Mouse (Mus musculus) induced T-regulatory cell, adult 2 months (primary cell): ENCODE measurements around the gene Fam213b.

Source experiments
- DNase-seq: peaks from one replicate; pipeline ENCODE4 v3.0.0-alpha.2; 2012; ENCODE audit warnings: low read depth

The Fam213b gene

GRCm38 (mm10) chr4:154877864-154878548 is 20.9 kb downstream of the Fam213b start:
- DNase-seq = peak; percentile 98

DNA sequence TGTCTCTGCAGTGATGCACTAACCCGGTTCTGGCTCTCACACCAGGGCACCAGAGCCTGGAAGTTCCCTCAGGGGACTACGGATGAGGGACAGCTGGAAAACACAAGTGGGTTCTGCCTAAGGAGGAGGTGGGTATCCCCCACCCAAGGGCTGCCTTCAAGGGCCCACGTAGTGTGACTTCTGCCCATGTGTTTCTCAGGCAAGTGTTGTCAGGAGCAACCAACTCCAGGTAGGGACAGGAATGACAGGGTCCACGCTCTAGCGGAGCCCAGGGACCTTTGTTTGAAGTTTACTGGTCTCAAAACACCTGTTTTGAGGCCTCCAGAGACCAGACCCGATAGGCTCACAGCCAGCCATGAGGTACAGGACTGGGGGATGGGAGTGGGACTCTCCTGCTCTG is 25.7 kb downstream of the Fam213b start:
- DNase-seq = no peak

- no peak for DNase-seq
These were observed 27.1 kb downstream of the Fam213b start for GRCm38 (mm10) chr4:154871757-154872251.

DNA sequence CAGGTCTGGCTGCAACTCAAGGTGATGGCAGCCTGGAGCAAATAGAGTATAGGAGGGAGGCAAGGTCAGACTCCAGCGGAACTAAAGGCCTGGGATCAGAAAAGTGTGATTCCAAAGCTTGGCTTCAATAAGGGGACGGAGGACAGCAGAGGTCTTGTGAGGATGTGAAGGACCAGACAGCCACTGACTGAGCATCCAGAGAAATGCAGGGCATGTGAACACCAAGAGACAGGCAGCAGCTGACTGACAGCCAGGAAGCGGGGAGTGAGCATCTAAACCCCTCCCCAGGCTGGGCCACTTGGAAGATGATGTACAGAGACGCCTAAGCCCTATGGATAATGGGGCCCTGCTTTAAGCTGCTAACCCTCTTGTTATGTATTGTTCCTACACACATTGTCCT is 28.2 kb downstream of the Fam213b start:
- DNase-seq = no peak

DNA sequence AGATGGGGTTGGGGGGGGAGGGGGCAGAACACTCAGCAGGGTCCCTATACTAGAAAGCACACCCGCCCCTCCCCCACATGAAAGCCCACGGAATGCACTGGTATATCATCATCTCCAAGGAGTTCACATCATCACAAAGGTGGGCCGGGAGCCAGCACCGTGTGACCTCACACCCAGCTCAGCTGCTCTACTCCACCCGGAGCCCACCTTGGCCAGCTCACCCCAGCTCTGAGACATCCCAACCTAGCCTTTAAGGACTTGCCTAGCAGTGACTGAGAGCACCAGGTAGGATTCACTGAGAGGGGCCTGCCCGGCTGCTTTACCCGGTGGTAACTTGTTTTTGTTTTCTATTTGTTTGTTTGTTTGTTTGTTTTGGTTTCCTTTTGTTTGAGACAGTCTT is 29.5 kb downstream of the Fam213b start, which contains the start of gene Mmel1:
Mmel1 (plus strand) TSS at position 146 of the 400 bp plus-strand sequence.
- DNase-seq = no peak

GRCm38 (mm10) chr4:154867257-154867656 is 31.7 kb downstream of the Fam213b start:
- no peak for DNase-seq

DNA sequence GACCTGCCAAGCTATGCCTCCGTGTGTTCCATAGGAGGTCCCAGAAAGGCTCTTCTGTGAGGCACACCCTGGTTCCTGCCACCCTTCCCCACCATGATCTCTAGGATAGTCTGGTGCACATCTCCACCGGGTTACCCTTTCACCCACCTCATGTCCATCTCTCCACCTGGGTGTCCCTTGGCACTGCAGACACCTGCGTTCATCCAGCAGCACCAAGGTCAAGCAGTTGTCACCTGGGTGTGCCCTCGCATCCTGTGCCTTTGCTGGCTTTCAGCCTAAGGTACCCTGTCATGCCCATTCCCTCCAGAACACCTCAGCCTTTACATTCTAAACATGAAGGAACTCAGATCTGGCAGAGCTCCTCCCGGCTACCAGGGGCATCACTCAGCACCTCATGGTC is 32.5 kb downstream of the Fam213b start:
- no peak for DNase-seq

DNA sequence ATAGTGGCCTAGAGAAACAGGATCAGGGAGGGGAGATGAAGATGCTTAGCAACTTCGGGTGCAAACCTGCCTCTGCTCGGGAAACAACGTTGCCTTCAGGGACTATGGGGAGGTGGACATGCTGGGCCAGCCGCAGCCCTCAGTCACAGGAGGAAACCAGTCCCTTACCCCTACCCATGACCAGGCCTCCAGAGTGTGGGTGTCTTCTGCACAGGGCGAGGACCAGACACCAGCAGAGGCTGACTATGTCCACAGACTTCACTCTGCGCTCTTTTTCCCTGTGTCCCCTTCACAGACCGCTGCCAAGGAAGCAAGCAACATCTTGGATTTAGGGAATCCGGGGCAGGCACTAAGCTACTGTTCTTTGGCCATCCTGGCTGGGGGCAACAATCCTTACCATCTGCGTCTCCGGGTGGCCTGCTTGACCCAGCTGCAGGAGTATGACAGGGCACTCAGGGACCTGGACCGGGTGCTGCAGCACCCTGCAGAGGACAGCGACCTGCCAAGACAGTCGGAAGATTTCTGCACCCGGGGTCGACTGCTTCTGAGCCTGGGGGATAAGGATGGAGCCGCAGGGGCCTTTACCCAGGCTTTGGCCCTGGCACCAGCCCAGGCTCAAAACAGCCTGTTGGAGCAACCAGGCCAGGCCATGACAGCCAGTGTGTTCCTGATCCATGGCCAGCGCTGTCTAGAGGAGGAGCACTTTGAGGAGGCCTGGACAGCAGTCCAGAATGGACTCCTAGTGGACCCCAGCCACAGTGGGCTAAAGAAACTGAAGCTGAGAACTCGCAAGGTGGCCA is 33.8 kb downstream of the Fam213b start:
- no peak for DNase-seq

DNA sequence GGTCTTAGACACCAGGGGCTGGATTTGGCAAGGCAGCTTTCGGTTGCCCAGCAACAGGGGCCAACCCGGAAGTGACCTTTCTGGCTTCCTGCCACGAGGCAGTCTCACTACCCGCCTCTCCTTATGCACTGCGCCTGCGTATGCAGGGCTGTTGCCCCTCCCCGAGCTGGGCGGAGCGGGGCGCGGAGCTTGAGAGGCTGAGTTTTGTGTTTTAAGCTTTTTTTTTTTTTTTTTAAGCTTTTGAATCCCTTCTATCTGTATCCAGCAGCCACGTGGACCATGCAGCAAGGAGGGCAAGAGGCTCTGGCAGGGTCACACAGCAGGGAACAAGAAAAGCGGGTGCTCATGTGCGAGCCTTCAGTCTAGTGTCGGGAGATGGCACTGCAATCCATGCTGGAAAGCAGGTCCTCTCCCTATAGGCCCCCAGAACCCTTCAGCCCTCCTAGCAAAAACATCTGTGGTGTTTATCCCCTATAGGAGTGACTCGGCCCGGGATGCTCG is 34.6 kb downstream of the Fam213b start:
- peak; percentile 91 for DNase-seq

- DNase-seq = no peak
These were observed 35.4 kb downstream of the Fam213b start for GRCm38 (mm10) chr4:154863436-154863935.

DNA sequence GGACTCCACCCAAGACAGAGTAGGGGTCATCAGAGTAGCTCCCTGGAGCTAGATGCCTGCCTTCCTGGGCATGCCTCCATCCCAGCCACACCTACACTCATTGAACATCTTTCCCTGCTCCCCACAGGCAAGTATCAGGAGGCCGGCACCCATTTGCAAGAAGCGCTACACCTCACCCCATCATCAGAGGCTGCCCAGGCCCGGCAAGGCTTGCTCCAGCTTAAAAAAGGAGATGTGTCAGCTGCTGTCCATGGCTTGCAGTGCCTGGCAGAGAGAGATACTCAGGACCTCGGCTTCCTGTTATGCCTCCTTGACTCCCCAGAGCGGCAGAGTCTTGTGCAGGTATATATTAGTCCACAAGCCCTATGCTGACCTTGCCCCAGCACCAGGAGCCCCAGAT is 37.0 kb downstream of the Fam213b start:
- no peak for DNase-seq

GRCm38 (mm10) chr4:154858601-154859000 is 40.3 kb downstream of the Fam213b start:
- no peak for DNase-seq

GRCm38 (mm10) chr4:154857366-154858240 is 41.3 kb downstream of the Fam213b start:
- DNase-seq = no peak

DNA sequence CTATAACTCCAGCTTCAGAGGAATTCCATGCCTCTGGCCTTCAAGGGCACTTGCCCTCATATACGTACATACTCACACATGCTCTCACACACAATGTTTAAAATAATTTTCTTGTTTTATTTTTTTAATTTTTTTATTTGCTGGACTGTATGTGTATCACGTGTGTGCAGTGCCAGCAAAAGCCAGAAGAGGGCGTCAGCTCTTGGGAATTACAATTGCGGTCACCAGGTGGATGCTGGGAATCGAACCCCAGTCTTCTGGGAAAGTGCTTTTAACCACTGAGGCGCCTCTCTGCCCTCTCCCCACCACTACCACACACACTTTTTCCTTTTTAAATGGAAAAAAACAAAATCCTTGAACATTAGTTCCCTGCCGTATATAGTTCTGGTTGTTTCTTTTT is 42.1 kb downstream of the Fam213b start:
- DNase-seq = no peak

DNA sequence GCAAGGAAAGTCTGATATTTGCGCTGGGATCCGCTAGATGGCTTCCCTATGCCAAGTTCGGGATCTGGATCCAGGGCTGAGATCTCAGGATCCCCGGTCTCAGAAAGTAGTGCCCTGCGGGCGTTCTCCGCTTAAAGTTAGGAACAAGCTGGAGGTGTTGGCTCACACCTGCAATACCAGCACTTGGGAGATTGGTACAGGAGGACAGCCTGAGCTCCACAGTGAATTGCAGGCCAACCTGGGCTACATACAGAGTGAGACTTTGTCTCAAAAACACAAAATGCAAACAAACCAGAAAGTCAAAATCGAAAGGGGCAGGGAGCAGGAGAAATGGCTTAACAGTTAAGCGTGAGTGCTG is 42.5 kb downstream of the Fam213b start:
- DNase-seq = no peak

DNA sequence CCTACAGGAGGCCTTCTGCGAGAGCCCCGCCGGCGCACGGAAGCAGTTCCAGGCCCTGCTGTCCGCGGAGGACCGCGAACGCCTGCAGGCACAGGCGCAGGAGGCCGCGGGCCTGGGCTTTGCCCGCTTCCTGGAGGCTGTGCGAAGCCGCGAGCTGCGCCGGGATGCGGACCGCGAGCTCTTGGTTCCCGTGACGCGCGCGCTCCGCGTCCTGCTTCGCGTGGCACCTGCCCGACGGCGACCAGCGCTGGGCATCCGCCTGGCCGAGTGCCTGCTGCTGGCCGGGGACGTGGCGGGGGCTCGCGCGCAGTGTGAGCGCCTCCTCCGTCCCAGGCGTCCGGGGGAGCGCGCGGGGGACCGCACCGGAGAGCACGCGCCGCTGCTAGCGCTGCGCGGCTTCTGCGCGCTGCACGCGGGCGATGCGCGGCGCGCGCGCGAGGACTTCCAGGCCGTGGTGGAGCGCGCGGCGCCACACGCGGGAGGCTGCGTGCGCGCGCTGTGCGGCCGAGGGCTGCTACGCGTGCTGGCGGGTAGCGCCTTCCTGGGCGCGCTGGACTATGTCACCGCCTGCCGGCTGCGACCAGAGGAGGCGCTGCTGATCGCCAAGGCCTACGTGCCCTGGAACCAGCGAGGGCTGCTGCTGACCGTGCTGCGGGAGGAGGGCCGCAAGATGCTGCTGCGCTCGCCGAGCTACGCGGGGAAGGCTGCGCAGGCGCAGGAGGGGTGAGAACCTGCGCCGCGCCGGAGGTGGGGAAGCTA is 43.0 kb downstream of the Fam213b start:
- DNase-seq = peak; percentile 59

- peak; percentile 45 for DNase-seq
These were observed 44.1 kb downstream of the Fam213b start for GRCm38 (mm10) chr4:154854676-154855345.

GRCm38 (mm10) chr4:154853881-154854280 is 45.1 kb downstream of the Fam213b start:
- no peak for DNase-seq

GRCm38 (mm10) chr4:154852696-154853095 is 46.2 kb downstream of the Fam213b start:
- DNase-seq = no peak
